Mouse (Mus musculus): ENCODE data around the gene Prep.

- TF ChIP-seq CTCF (IDR thresholded peaks at IDR 0.05; ENCODE audit: control insufficient read depth, insufficient read depth, insufficient replicate concordance, low read depth, low read length) = no peak
- no peak for TF ChIP-seq POLR2A (IDR thresholded peaks at IDR 0.05; ENCODE audit: control insufficient read depth, low read depth, low read length)
These were observed 8.6 kb upstream of the Prep start for GRCm38 (mm10) chr10:45058361-45058760.

Measured in testis, adult 2 months (tissue).